Mouse (Mus musculus): ENCODE results near the gene Gmds.

Gmds gene

GRCm38 (mm10) chr13:31877061-31877460, 461.5 kb downstream of the Gmds start:
- no peak for DNase-seq (ENCODE audit: low spot score)

GRCm38 (mm10) chr13:31874427-31874826, 464.1 kb downstream of the Gmds start:
- DNase-seq (ENCODE audit: low spot score), result no peak

- DNase-seq (ENCODE audit: low spot score), result no peak
These were observed 465.3 kb downstream of the Gmds start for GRCm38 (mm10) chr13:31873269-31873668.

GRCm38 (mm10) chr13:31864786-31865185, 473.8 kb downstream of the Gmds start:
- DNase-seq (ENCODE audit: low spot score), result no peak

- no peak for DNase-seq (ENCODE audit: low spot score)
These were observed 475.1 kb downstream of the Gmds start for GRCm38 (mm10) chr13:31863461-31863860.

GRCm38 (mm10) chr13:31860200-31860599, 478.3 kb downstream of the Gmds start:
- DNase-seq (ENCODE audit: low spot score), result no peak

- no peak for DNase-seq (ENCODE audit: low spot score)
These were observed 484.5 kb downstream of the Gmds start for GRCm38 (mm10) chr13:31854000-31854399.

- DNase-seq (ENCODE audit: low spot score), result no peak
These were observed 485.0 kb downstream of the Gmds start for GRCm38 (mm10) chr13:31853564-31853963.

- no peak for DNase-seq (ENCODE audit: low spot score)
These were observed 489.1 kb downstream of the Gmds start for GRCm38 (mm10) chr13:31849258-31849971.

GRCm38 (mm10) chr13:31835802-31836201, 502.7 kb downstream of the Gmds start:
- no peak for DNase-seq (ENCODE audit: low spot score)

- no peak for DNase-seq (ENCODE audit: low spot score)
These were observed 508.2 kb downstream of the Gmds start for GRCm38 (mm10) chr13:31830332-31830731.

- DNase-seq (ENCODE audit: low spot score), result no peak
These were observed 510.1 kb downstream of the Gmds start for GRCm38 (mm10) chr13:31828446-31828845.

GRCm38 (mm10) chr13:31827820-31828332, 510.7 kb downstream of the Gmds start:
- no peak for DNase-seq (ENCODE audit: low spot score)

- no peak for DNase-seq (ENCODE audit: low spot score)
These were observed 511.4 kb downstream of the Gmds start for GRCm38 (mm10) chr13:31827160-31827559.

GRCm38 (mm10) chr13:31825180-31825579, 513.4 kb downstream of the Gmds start:
- no peak for DNase-seq (ENCODE audit: low spot score)

- no peak for DNase-seq (ENCODE audit: low spot score)
These were observed 515.2 kb downstream of the Gmds start for GRCm38 (mm10) chr13:31823316-31823715.

GRCm38 (mm10) chr13:31821050-31821449, 517.5 kb downstream of the Gmds start:
- no peak for DNase-seq (ENCODE audit: low spot score)

- no peak for DNase-seq (ENCODE audit: low spot score)
These were observed 517.9 kb downstream of the Gmds start for GRCm38 (mm10) chr13:31820587-31821017.

GRCm38 (mm10) chr13:31819664-31820405, 518.7 kb downstream of the Gmds start:
- no peak for DNase-seq (ENCODE audit: low spot score)

- DNase-seq (ENCODE audit: low spot score), result no peak
These were observed 520.2 kb downstream of the Gmds start for GRCm38 (mm10) chr13:31818337-31818736.

GRCm38 (mm10) chr13:31815383-31816003, 523.0 kb downstream of the Gmds start:
- DNase-seq (ENCODE audit: low spot score), result no peak

GRCm38 (mm10) chr13:31812701-31813100, 525.8 kb downstream of the Gmds start:
- no peak for DNase-seq (ENCODE audit: low spot score)

- no peak for DNase-seq (ENCODE audit: low spot score)
These were observed 527.0 kb downstream of the Gmds start for GRCm38 (mm10) chr13:31811542-31812021.
